Mouse (Mus musculus) lung, embryonic 16.5 days (tissue): ENCODE results near the gene Naa35. TPM values are rescaled to one million over a fixed set of nuclear protein-coding genes. Genes with fewer than 3 reads are reported as not detected.

Source experiments
- ATAC-seq: fragments of 200-750 bp; cut with Nextera tagmentation; 2 replicates; pipeline ENCODE4 v1.8.0; 2017; ENCODE audit warnings: low read depth, mild to moderate bottlenecking, moderate library complexity
- H3K27ac ChIP-seq: fragments of 300-500 bp; sonication (generic); 2 replicates; pipeline ENCODE4 v1.5.1; 2014; ENCODE audit warnings: mild to moderate bottlenecking, control low read depth, low read length
- H3K27me3 ChIP-seq: fragments of 300-500 bp; sonication (generic); 2 replicates; pipeline ENCODE4 v1.6.1; 2014; ENCODE audit warnings: low read depth, low read length, mixed read lengths; ENCODE audit not compliant: control insufficient read depth, insufficient read depth
- H3K36me3 ChIP-seq: fragments of 300-500 bp; sonication (generic); 2 replicates; pipeline ENCODE4 v1.6.1; 2014; ENCODE audit warnings: low read length; ENCODE audit not compliant: control insufficient read depth, insufficient read depth
- H3K4me1 ChIP-seq: fragments of 300-500 bp; sonication (generic); replicated peaks from 2 replicates; pipeline ENCODE4 v1.6.1; 2014; ENCODE audit warnings: low read length, mixed read lengths; ENCODE audit not compliant: control insufficient read depth, insufficient read depth
- H3K4me2 ChIP-seq: fragments of 300-500 bp; sonication (generic); 2 replicates; pipeline ENCODE4 v1.6.1; 2014; ENCODE audit warnings: low read depth, low read length, control low read depth
- H3K4me3 ChIP-seq: fragments of 300-500 bp; sonication (generic); 2 replicates; pipeline ENCODE4 v1.5.1; 2014; ENCODE audit warnings: mild to moderate bottlenecking, low read length, control low read depth
- H3K9ac ChIP-seq: fragments of 300-500 bp; sonication (generic); 2 replicates; pipeline ENCODE4 v1.6.1; 2014; ENCODE audit warnings: low read length, control low read depth
- H3K9me3 ChIP-seq: fragments of 300-500 bp; sonication (generic); 2 replicates; pipeline ENCODE4 v1.6.1; 2016; ENCODE audit warnings: low read length; ENCODE audit not compliant: control insufficient read depth
- WGBS: fragments of 180-500 bp; shearing (Covaris S2); extraction: QIAGEN DNeasy Blood & Tissue Kit; methylation state at CpG from one replicate; pipeline ENCODE4 v1.1.7; 2014; 5-methylcytosine and 5-hydroxymethylcytosine counted together
- polyA plus RNA-seq: library from polyadenylated mRNA; unstranded; fragments of >200 nt; fragmentation: Nextera tagmentation; extraction: Ambion mirVana; gene quantifications from 2 replicates; pipeline ENCODE4 v1.2.1, GENCODE M21; 2015

The Naa35 gene
- polyA plus RNA-seq, 1 experiment from 2014 or later: 96.9 TPM

- Histone ChIP-seq H3K27ac (no peak overlapping the region), H3K9ac (no peak overlapping the region), H3K4me2 (no peak overlapping the region), H3K9me3 (no peaks in the 10 kb centered on the region), H3K36me3 (peaks cover 29% of the 10 kb centered on the region), H3K4me1 (no peaks in the 10 kb centered on the region), H3K27me3 (no peaks in the 10 kb centered on the region), H3K4me3 (no peak overlapping the region)
- no peak for ATAC-seq
- 74% methylated on average over 6 of the region's 6 CpGs for WGBS
Observed at GRCm38 (mm10) chr13:59618463-59618862, 33.4 kb downstream of the Naa35 start.

- no peak for ATAC-seq
- no peaks in the 10 kb centered on the region for H3K27me3 ChIP-seq
- no peaks in the 10 kb centered on the region for H3K4me1 ChIP-seq
- no peaks in the 10 kb centered on the region for H3K9me3 ChIP-seq
- H3K4me3 ChIP-seq: no peak overlapping the region
- no peak overlapping the region for H3K9ac ChIP-seq
- no peak overlapping the region for H3K27ac ChIP-seq
- 85% methylated on average over 7 of the region's 7 CpGs for WGBS
- peaks cover 41% of the 10 kb centered on the region for H3K36me3 ChIP-seq
- no peak overlapping the region for H3K4me2 ChIP-seq
Observed at GRCm38 (mm10) chr13:59621643-59622489, 36.8 kb downstream of the Naa35 start.

- H3K27me3 ChIP-seq: no peaks in the 10 kb centered on the region
- ATAC-seq: no peak
- no peak overlapping the region for H3K9ac ChIP-seq
- H3K4me2 ChIP-seq: no peak overlapping the region
- H3K27ac ChIP-seq: no peak overlapping the region
- 60% methylated on average over 3 of the region's 3 CpGs for WGBS
- H3K36me3 ChIP-seq: peaks cover 39% of the 10 kb centered on the region
- H3K4me3 ChIP-seq: no peak overlapping the region
- no peaks in the 10 kb centered on the region for H3K4me1 ChIP-seq
- H3K9me3 ChIP-seq: no peaks in the 10 kb centered on the region
Observed at GRCm38 (mm10) chr13:59624389-59624788, 39.3 kb downstream of the Naa35 start.

GRCm38 (mm10) chr13:59624903-59625302 lies 39.8 kb downstream of the Naa35 start:
- Histone ChIP-seq H3K27ac (no peak overlapping the region), H3K36me3 (peaks cover 41% of the 10 kb centered on the region), H3K9me3 (no peaks in the 10 kb centered on the region), H3K27me3 (no peaks in the 10 kb centered on the region), H3K4me3 (no peak overlapping the region), H3K9ac (no peak overlapping the region), H3K4me2 (no peak overlapping the region), H3K4me1 (no peaks in the 10 kb centered on the region)
- WGBS: 78% methylated on average over 5 of the region's 5 CpGs
- ATAC-seq: no peak

- Histone ChIP-seq H3K27ac (no peak overlapping the region), H3K4me3 (no peak overlapping the region), H3K4me2 (no peak overlapping the region), H3K4me1 (no peaks in the 10 kb centered on the region), H3K27me3 (no peaks in the 10 kb centered on the region), H3K9ac (no peak overlapping the region), H3K36me3 (peaks cover 41% of the 10 kb centered on the region), H3K9me3 (no peaks in the 10 kb centered on the region)
- ATAC-seq: no peak
- WGBS: 86% methylated on average over 7 of the region's 7 CpGs
Observed at GRCm38 (mm10) chr13:59626739-59627138, 41.7 kb downstream of the Naa35 start.

- no peak overlapping the region for H3K4me3 ChIP-seq
- no peaks in the 10 kb centered on the region for H3K9me3 ChIP-seq
- no peaks in the 10 kb centered on the region for H3K4me1 ChIP-seq
- no peak overlapping the region for H3K9ac ChIP-seq
- no peaks in the 10 kb centered on the region for H3K27me3 ChIP-seq
- H3K27ac ChIP-seq: no peak overlapping the region
- WGBS: 71% methylated on average over 5 of the region's 5 CpGs
- no peak overlapping the region for H3K4me2 ChIP-seq
- H3K36me3 ChIP-seq: peaks cover 50% of the 10 kb centered on the region
- no peak for ATAC-seq
Observed at GRCm38 (mm10) chr13:59634637-59635036, 49.6 kb downstream of the Naa35 start.

- no peak overlapping the region for H3K27ac ChIP-seq
- no peak overlapping the region for H3K9ac ChIP-seq
- no peak overlapping the region for H3K4me2 ChIP-seq
- peaks cover 33% of the 10 kb centered on the region for H3K36me3 ChIP-seq
- no peaks in the 10 kb centered on the region for H3K4me1 ChIP-seq
- WGBS: 90% methylated on average over 7 of the region's 7 CpGs
- no peak overlapping the region for H3K4me3 ChIP-seq
- ATAC-seq: no peak
- no peaks in the 10 kb centered on the region for H3K27me3 ChIP-seq
- H3K9me3 ChIP-seq: no peaks in the 10 kb centered on the region
Observed at GRCm38 (mm10) chr13:59637800-59638199, 52.7 kb downstream of the Naa35 start.

GRCm38 (mm10) chr13:59639368-59640177 lies 54.5 kb downstream of the Naa35 start:
- WGBS: 80% methylated on average over 16 of the region's 16 CpGs
- no peak for ATAC-seq
- Histone ChIP-seq H3K9ac (no peak overlapping the region), H3K27ac (no peak overlapping the region), H3K9me3 (no peaks in the 10 kb centered on the region), H3K27me3 (no peaks in the 10 kb centered on the region), H3K4me1 (no peaks in the 10 kb centered on the region), H3K36me3 (peaks cover 26% of the 10 kb centered on the region), H3K4me2 (no peak overlapping the region), H3K4me3 (no peak overlapping the region)

GRCm38 (mm10) chr13:59640178-59640440 lies 55.0 kb downstream of the Naa35 start:
- no peak for ATAC-seq
- Histone ChIP-seq H3K36me3 (peaks cover 21% of the 10 kb centered on the region), H3K4me2 (no peak overlapping the region), H3K4me1 (no peaks in the 10 kb centered on the region), H3K4me3 (no peak overlapping the region), H3K27me3 (no peaks in the 10 kb centered on the region), H3K9ac (no peak overlapping the region), H3K9me3 (no peaks in the 10 kb centered on the region), H3K27ac (no peak overlapping the region)
- 69% methylated on average over 6 of the region's 6 CpGs for WGBS
